Mouse (Mus musculus) left cerebral cortex, adult 2 months (tissue): ENCODE data around the gene Gps1. TPM values are rescaled to one million over a fixed set of nuclear protein-coding genes. Genes with fewer than 3 reads are reported as not detected.
A peak's percentile ranks its signal among the peaks of the same experiment; 100 is the strongest.
"Not testable (repeated sequence)": the region's sequence is repeated elsewhere in the genome, so short reads cannot be mapped to it uniquely, and the experiment has no call there.

Source experiments
- DNase-seq, 2 experiments: peaks; one replicate each; pipeline ENCODE4 v3.0.0; 2021 to 2022; ENCODE audit warnings: low spot score in 2 of 2, mixed read lengths in 1 of 2; ENCODE audit errors: extremely low spot score in 1 of 2
- H3K27ac ChIP-seq: fragments of 200-600 bp; 2 replicates; pipeline ENCODE4 v1.8.1; 2022
- H3K4me3 ChIP-seq: fragments of 200-600 bp; 2 replicates; pipeline ENCODE4 v1.8.1; 2022
- CTCF ChIP-seq: fragments of 200-600 bp; IDR thresholded peaks from 2 replicates; pipeline ENCODE4 v1.8.1; 2022; ENCODE audit warnings: antibody characterized with exemption, mild to moderate bottlenecking, moderate library complexity
- intact Hi-C: fragments of 180-260 bp; cut with DNase I; formaldehyde crosslinking; loops from one replicate; pipeline ENCODE4 v1.15.1; 2025
- total RNA-seq, 2 experiments: library from RNA; stranded (reverse); gene quantifications; 2 replicates each; pipeline ENCODE4 v1.2.3; 2021

Gene Gps1
- total RNA-seq, 2 experiments from 2014 or later, result 139 to 145 TPM

- no peak overlapping the region for H3K4me3 ChIP-seq
- no peak overlapping the region for H3K27ac ChIP-seq
- TF ChIP-seq CTCF, result no peak
- intact Hi-C loops, result no loop called here
- DNase-seq, result no peak
These were observed 15.9 kb upstream of the Gps1 start for GRCm38 (mm10) chr11:120768206-120768605.

- Histone ChIP-seq H3K27ac (no peak overlapping the region), H3K4me3 (no peak overlapping the region)
- no peak for TF ChIP-seq CTCF
- intact Hi-C loops, result loop anchor here (10.0 kb wide), 1 partner anchor 118 kb away; no protein-coding TSS in a partner anchor
- no peak for DNase-seq
These were observed 11.3 kb upstream of the Gps1 start for GRCm38 (mm10) chr11:120772749-120773148.

- DNase-seq, result no peak
- intact Hi-C loops, result loop anchor here (10.0 kb wide), 1 partner anchor 119 kb away; no protein-coding TSS in a partner anchor
- H3K27ac ChIP-seq, result no peak overlapping the region
- no peak overlapping the region for H3K4me3 ChIP-seq
- no peak for TF ChIP-seq CTCF
These were observed 10.4 kb upstream of the Gps1 start for GRCm38 (mm10) chr11:120773463-120774190.

GRCm38 (mm10) chr11:120775774-120776469 lies 8.2 kb upstream of the Gps1 start:
- intact Hi-C loops, result loop anchor here (1.0 to 10.0 kb wide), 4 partner anchors 56 to 259 kb away; no protein-coding TSS in a partner anchor

GRCm38 (mm10) chr11:120777123-120777522 lies 6.9 kb upstream of the Gps1 start:
- no peak for DNase-seq
- Histone ChIP-seq H3K4me3 (no peak overlapping the region), H3K27ac (no peak overlapping the region)
- no peak for TF ChIP-seq CTCF
- intact Hi-C loops, result loop anchor here (5.0 to 10.0 kb wide), 3 partner anchors 122 to 260 kb away; no protein-coding TSS in a partner anchor

More at GRCm38 (mm10) chr11:120775774-120776469, 8.2 kb upstream of the Gps1 start:
- DNase-seq, result peak; percentile 90 to 95
- TF ChIP-seq CTCF, result no peak; the same call in none of the 2 replicates
- Histone ChIP-seq H3K27ac (no peak overlapping the region), H3K4me3 (no peak overlapping the region)

GRCm38 (mm10) chr11:120779876-120780275 lies 4.2 kb upstream of the Gps1 start:
- DNase-seq, result no peak
- no peak overlapping the region for H3K27ac ChIP-seq
- intact Hi-C loops, result loop anchor here (5.0 to 10.0 kb wide), 3 partner anchors 125 to 263 kb away; no protein-coding TSS in a partner anchor
- TF ChIP-seq CTCF, result no peak
- H3K4me3 ChIP-seq, result no peak overlapping the region

- H3K4me3 ChIP-seq, intact Hi-C loops, DNase-seq, H3K27ac ChIP-seq: not testable (repeated sequence)
These were observed 2.7 kb upstream of the Gps1 start for GRCm38 (mm10) chr11:120781361-120781760.

GRCm38 (mm10) chr11:120783426-120784063 lies 527 bp upstream of the Gps1 start:
- Histone ChIP-seq H3K27ac (peak overlapping the region; percentile 89), H3K4me3 (peak overlapping the region; percentile 75)
- no peak for TF ChIP-seq CTCF
- intact Hi-C loops, result no loop called here
- no peak for DNase-seq

- Histone ChIP-seq H3K4me3 (peak overlapping the region; percentile 75), H3K27ac (peak overlapping the region; percentile 89)
- intact Hi-C loops, result no loop called here
- no peak for TF ChIP-seq CTCF
- DNase-seq, result no peak
These were observed 1.1 kb downstream of the Gps1 start for GRCm38 (mm10) chr11:120785145-120785544.

GRCm38 (mm10) chr11:120788460-120788859 lies 4.4 kb downstream of the Gps1 start:
- H3K4me3 ChIP-seq, H3K27ac ChIP-seq, DNase-seq, intact Hi-C loops: not testable (repeated sequence)

GRCm38 (mm10) chr11:120789355-120789754 lies 5.3 kb downstream of the Gps1 start:
- H3K27ac ChIP-seq, result no peak overlapping the region
- DNase-seq, result no peak
- no peak overlapping the region for H3K4me3 ChIP-seq
- intact Hi-C loops, result no loop called here
- no peak for TF ChIP-seq CTCF

GRCm38 (mm10) chr11:120789810-120790209 lies 5.7 kb downstream of the Gps1 start:
- H3K4me3 ChIP-seq, result no peak overlapping the region
- intact Hi-C loops, result no loop called here

More at GRCm38 (mm10) chr11:120789810-120790209, 5.7 kb downstream of the Gps1 start:
- no peak overlapping the region for H3K27ac ChIP-seq
- peak; percentile 24 for TF ChIP-seq CTCF
- DNase-seq, result no peak
